Mouse (Mus musculus) layer of hippocampus, adult 2 months (tissue): ENCODE data around the gene Suv39h2. TPM values are rescaled to one million over a fixed set of nuclear protein-coding genes. Genes with fewer than 3 reads are reported as not detected.
A peak's percentile ranks its signal among the peaks of the same experiment; 100 is the strongest.

Source experiments
- DNase-seq, 2 experiments: peaks; one replicate each; pipeline ENCODE4 v3.0.0; 2022; ENCODE audit warnings: low spot score in 2 of 2
- H3K27ac ChIP-seq: fragments of 200-600 bp; 2 replicates; pipeline ENCODE4 v1.8.1; 2022
- H3K4me3 ChIP-seq: fragments of 200-600 bp; 2 replicates; pipeline ENCODE4 v1.8.1; 2022; ENCODE audit warnings: mild to moderate bottlenecking
- CTCF ChIP-seq: fragments of 200-600 bp; conservative IDR thresholded peaks from 2 replicates; pipeline ENCODE4 v1.8.1; 2022; ENCODE audit warnings: antibody characterized with exemption, mild to moderate bottlenecking, moderate library complexity
- total RNA-seq, 2 experiments: library from RNA; stranded (reverse); gene quantifications; 2 replicates each; pipeline ENCODE4 v1.2.3; 2021

Suv39h2 gene
- total RNA-seq, 2 experiments from 2014 or later: 3.0 to 3.4 TPM

GRCm38 (mm10) chr2:3456590-3456989, 18.2 kb downstream of the Suv39h2 start:
- Histone ChIP-seq H3K27ac (no peak overlapping the region), H3K4me3 (no peak overlapping the region)
- DNase-seq: no peak
- peak; percentile 47 for TF ChIP-seq CTCF

- no peak for DNase-seq
- TF ChIP-seq CTCF: no peak
- H3K27ac ChIP-seq: no peak overlapping the region
- no peak overlapping the region for H3K4me3 ChIP-seq
Observed at GRCm38 (mm10) chr2:3453096-3453495, 21.7 kb downstream of the Suv39h2 start.

- peak; percentile 16 to 17 for DNase-seq
- H3K4me3 ChIP-seq: no peak overlapping the region
- H3K27ac ChIP-seq: peak overlapping the region; percentile 52; the same call in 1 of the 2 replicates
- no peak for TF ChIP-seq CTCF
Observed at GRCm38 (mm10) chr2:3449431-3449830, 25.4 kb downstream of the Suv39h2 start.

- no peak for TF ChIP-seq CTCF
- no peak overlapping the region for H3K27ac ChIP-seq
- H3K4me3 ChIP-seq: no peak overlapping the region
- DNase-seq: no peak
Observed at GRCm38 (mm10) chr2:3445984-3446383, 28.8 kb downstream of the Suv39h2 start.

GRCm38 (mm10) chr2:3444206-3444605, 30.6 kb downstream of the Suv39h2 start:
- no peak overlapping the region for H3K27ac ChIP-seq
- peak; percentile 17 to 38 for DNase-seq
- no peak overlapping the region for H3K4me3 ChIP-seq
- TF ChIP-seq CTCF: no peak

GRCm38 (mm10) chr2:3437956-3438355, 36.9 kb downstream of the Suv39h2 start:
- Histone ChIP-seq H3K4me3 (no peak overlapping the region), H3K27ac (no peak overlapping the region)
- no peak for TF ChIP-seq CTCF
- no peak for DNase-seq

GRCm38 (mm10) chr2:3435369-3436061, 39.3 kb downstream of the Suv39h2 start:
- DNase-seq: no peak
- TF ChIP-seq CTCF: no peak
- Histone ChIP-seq H3K4me3 (no peak overlapping the region), H3K27ac (no peak overlapping the region)

GRCm38 (mm10) chr2:3430956-3431355, 43.9 kb downstream of the Suv39h2 start:
- no peak for DNase-seq
- Histone ChIP-seq H3K4me3 (no peak overlapping the region), H3K27ac (no peak overlapping the region)
- no peak for TF ChIP-seq CTCF

GRCm38 (mm10) chr2:3424579-3424910, 50.3 kb downstream of the Suv39h2 start:
- no peak for DNase-seq
- peak overlapping the region; percentile 88 for H3K4me3 ChIP-seq
- H3K27ac ChIP-seq: peak overlapping the region; percentile 75; the same call in 1 of the 2 replicates
- TF ChIP-seq CTCF: no peak

GRCm38 (mm10) chr2:3423841-3424578, 50.8 kb downstream of the Suv39h2 start, which contains the start of gene Dclre1c:
Dclre1c (plus strand) TSS chr2:3424131.
- H3K27ac ChIP-seq: peak within 1 kb of the TSS; percentile 75
- TF ChIP-seq CTCF: no peak

GRCm38 (mm10) chr2:3422548-3422947, 52.3 kb downstream of the Suv39h2 start, which contains the start of gene Meig1:
Meig1 (minus strand) TSS chr2:3422648.
- no peak for DNase-seq
- no peak for TF ChIP-seq CTCF
- Histone ChIP-seq H3K27ac (peak within 1 kb of the TSS; percentile 75), H3K4me3 (peak within 1 kb of the TSS; percentile 88; the same call in 1 of the 2 replicates)

More at GRCm38 (mm10) chr2:3423841-3424578, 50.8 kb downstream of the Suv39h2 start, which contains the start of gene Dclre1c:
- peak; percentile 88 to 93 for DNase-seq
- H3K4me3 ChIP-seq: peak within 1 kb of the TSS; percentile 88

GRCm38 (mm10) chr2:3420157-3420556, 54.7 kb downstream of the Suv39h2 start:
- no peak overlapping the region for H3K27ac ChIP-seq
- H3K4me3 ChIP-seq: no peak overlapping the region
- DNase-seq: no peak
- TF ChIP-seq CTCF: no peak

- no peak for TF ChIP-seq CTCF
- peak overlapping the region; percentile 87 for H3K27ac ChIP-seq
- H3K4me3 ChIP-seq: peak overlapping the region; percentile 76
- peak; percentile 93 to 96 for DNase-seq
Observed at GRCm38 (mm10) chr2:3418883-3419431, 55.9 kb downstream of the Suv39h2 start.
